Mouse (Mus musculus) CH12.LX (cell line): ENCODE data around the gene Hils1.

Experiments used
- CTCF ChIP-seq, 2 experiments: IDR thresholded peaks in 1 of 2; conservative IDR thresholded peaks in 1 of 2; 2 replicates each; pipeline ENCODE4 v1.5.1; 2011 to 2012; ENCODE audit warnings: low read depth in 2 of 2, low read length in 2 of 2, improper control_type of control experiment in 1 of 2, inconsistent platforms in 1 of 2, mild to moderate bottlenecking in 1 of 2, moderate library complexity in 1 of 2
- E2F4 ChIP-seq: IDR thresholded peaks from 2 replicates; pipeline ENCODE4 v1.6.1; 2011; ENCODE audit warnings: low read depth, low read length, improper control_type of control experiment; ENCODE audit not compliant: insufficient replicate concordance
- EP300 ChIP-seq: IDR thresholded peaks from 2 replicates; pipeline ENCODE4 v1.6.1; 2011; ENCODE audit warnings: low read length, improper control_type of control experiment
- ETS1 ChIP-seq: conservative IDR thresholded peaks from 2 replicates; pipeline ENCODE4 v1.6.1; 2012; ENCODE audit warnings: low read depth, mild to moderate bottlenecking, inconsistent platforms, low read length, improper control_type of control experiment, moderate library complexity
- USF1 ChIP-seq: IDR thresholded peaks from 2 replicates; pipeline ENCODE4 v1.6.1; 2014; ENCODE audit warnings: low read depth, mild to moderate bottlenecking, inconsistent platforms, low read length, improper control_type of control experiment
- ZNF384 ChIP-seq: IDR thresholded peaks from 2 replicates; pipeline ENCODE4 v1.6.1; 2012; ENCODE audit warnings: low read depth, low read length, improper control_type of control experiment, inconsistent platforms

DNA sequence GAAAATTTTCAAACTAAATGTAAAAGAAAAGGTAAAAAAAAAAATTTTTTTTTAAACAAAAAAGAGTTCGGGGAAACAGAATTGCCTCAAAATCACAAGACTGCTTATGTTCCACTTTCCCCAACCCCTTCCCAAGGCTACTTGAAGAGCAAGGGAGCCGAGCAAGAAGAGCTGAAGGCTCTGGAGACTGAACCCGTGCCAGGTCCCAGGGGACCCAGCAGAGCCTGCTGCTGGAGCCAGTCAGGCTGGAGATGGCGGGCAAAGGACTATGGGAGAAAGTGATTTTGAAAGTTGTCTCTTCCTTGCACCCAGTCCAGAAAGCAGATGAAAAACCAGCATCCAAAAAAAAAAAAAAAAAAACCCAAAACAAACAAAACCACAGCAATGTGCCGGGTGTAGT, 18.4 kb downstream of the Hils1 start:
- TF ChIP-seq CTCF (conservative IDR thresholded peaks at IDR 0.05 in 1 of 2, IDR thresholded peaks at IDR 0.05 in 1 of 2; ENCODE audit: low read depth in 2 of 2, low read length in 2 of 2) (no peak), ZNF384 (0 out of 2 replicates have a peak, but pooled peaks have one; percentile 27), USF1 (no peak), EP300 (no peak), E2F4 (no peak), ETS1 (no peak)
